Mouse (Mus musculus) cerebellum, adult 8-10 months (tissue): ENCODE measurements at regions not wholly inside any gene's neighbourhood (a gene's known extent, or its start where the extent isn't known, plus 50 kb on each side); places are given as distances from the start of the nearest gene placed in this dataset.

ENCODE experiments used
- DNase-seq: peaks from one replicate; pipeline ENCODE4 v3.0.0; 2022

DNA sequence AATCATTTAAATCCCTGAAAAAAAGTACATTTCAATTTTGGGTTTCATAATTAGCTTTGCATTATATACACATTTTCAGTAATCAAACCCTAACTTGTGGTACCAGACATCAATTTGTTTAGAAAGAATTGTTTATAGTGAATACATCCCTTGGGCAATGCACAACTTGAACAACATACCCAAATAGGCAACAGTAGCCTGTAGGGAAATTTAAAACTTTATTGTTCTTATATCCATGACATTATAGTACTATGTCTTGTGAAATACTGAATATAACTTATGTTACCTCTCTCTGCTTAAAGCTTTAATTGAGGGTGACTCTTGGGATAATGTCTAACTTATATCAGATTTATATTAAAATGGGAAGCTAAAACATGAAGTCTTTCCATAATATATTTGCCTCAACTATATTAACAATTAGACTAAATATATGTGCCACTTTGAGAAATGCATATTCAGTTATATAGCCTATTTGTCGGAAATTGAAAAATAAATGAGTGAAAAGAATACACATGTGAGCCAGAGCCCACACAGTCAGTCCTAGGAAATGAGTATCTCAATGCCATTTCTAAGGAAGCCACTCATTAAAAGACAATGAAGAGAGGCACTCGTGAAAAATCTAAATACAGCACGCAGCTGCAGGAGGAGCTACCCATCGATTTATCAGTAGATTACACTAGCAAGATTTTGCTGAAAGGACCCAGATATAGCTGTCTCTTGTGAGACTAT is 458.1 kb upstream of the Slitrk6 start:
- DNase-seq = no peak

DNA sequence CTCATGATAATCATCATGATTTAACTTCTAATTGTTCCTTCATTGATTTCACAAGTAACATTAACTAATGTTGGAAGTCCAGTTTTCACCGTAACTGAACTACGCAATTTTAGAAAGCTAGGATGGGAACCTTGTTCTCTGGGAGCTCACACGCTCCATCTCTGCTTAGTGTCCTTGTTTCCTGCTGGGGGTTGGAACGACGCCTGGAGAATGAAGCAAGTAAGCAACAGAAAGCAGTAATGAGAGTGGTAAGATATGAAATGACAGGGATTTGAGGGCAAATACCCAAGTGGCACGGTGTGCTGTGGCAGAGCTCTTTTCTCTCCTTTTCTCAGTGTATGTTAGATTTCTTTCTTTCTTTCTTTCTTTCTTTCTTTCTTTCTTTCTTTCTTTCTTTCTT is 448.0 kb upstream of the Slitrk5 start:
- no peak for DNase-seq

DNA sequence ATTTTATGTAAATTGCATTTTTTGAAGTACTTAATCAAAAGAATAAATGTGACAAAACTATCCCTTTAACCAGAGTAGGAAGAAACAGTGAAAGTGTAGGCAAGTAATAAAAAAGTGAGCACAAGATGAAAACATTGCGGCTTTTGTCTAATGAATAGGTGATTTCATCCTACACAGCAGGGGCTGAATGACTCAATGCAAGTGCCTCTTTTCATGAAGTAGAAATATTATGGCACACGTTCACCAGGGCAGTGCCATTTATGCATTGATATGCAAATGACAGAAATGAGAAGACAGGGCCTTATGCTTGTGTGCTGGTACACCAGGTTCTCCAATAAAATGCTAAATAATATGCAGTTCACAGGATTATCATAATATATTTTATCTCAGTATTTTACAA is 435.8 kb upstream of the Slitrk5 start:
- no peak for DNase-seq

DNA sequence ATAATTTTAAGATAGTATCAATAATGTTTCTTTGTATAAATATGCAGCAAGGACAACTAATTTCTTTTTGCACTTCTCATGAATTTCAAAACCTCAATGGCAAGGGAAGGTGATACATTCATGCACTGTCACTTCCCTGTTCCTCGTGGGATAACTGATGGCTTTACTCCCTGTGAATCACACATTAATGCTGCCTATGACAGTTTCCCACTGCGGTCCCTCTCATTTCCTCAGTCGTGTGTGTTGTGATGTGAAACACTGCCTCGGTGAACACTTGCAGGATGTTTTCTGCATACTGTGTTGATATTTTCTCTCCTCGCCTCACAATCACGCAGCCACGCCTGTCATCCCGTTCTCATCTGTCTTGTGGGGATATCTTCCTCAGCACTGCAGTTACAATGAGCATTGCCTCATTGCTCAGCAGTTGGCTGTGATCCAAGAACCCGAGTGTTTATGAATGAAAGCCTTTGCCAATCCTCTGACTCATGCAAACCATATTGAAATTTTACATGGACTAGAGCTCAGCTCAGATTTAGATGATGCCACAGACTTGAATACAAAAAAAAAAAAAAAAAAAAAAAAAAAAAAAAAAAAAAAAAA is 425.4 kb upstream of the Slitrk5 start:
- DNase-seq = peak; percentile 8

DNA sequence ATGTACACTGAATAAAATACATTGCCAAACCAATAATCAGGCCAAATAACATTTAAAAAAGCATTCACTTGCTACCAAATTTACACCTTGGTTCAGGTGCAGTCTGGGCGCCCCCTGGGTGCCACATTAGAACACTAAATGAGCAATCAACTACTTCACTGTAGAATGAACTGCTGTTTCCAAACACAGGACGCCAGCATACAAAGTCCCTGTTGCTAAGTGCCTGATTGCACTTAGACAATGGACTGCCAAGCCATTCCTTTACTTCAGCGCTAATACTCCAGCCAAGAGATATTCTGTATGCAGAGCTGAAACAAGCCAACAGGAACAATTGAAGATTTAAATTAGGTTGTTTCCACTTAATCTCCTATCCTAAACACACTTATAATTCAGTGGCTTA is 421.7 kb upstream of the Slitrk5 start:
- no peak for DNase-seq

DNA sequence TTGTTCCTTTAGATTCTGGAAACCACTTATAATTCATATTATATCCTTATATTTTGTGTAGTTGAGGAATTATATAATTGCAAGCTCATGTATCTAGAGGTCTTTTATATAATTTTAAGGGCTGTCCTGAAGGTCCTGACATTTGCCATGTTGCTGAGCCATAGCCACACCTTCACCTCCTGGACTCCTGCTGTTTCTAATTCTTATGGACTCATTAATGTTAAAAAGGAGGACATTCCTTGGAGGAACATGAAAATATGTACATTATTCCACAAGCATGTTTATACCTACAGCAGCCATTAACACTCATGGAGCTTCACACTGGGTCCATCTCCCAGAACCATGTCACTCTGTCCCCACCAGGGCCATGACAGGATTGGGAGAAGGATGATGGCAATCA is 413.2 kb upstream of the Slitrk5 start:
- no peak for DNase-seq

DNA sequence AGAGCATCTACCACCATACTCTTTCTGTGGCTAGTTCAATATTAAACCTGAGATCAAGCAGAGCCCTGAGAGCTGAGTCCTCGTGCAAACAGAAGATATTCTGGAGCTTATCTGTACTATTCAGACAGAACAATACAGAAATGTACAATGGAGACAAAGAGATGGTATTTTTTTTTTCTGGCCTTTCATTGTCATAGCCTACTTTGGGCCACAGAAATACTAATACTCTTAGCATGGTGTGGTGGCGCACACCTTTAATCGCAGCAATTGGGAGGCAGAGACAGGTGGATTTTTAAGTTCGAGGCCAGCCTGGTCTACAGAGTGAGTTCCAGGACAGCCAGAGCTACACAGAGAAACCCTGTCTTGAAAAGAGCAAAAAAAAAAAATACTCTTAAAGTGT is 404.7 kb upstream of the Slitrk5 start:
- no peak for DNase-seq

DNA sequence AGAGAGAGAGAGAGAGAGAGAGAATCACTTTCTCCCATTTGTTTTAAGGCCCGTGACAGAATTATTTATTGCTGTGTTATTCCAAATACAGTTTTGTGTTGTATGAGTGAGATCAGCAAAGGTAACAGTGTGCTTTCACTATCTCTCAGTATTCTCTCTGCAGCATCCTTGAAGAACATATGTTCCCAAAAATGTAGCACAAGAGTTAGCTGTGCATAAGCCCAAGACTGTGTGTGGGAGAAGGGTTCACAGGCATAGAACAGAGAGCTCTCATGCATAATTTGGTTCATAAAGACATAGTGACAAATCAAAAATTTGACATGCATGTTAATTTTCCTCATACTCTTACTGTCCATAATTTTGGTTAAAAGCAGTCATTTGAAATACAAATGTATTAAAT is 393.5 kb upstream of the Slitrk5 start:
- DNase-seq = no peak

DNA sequence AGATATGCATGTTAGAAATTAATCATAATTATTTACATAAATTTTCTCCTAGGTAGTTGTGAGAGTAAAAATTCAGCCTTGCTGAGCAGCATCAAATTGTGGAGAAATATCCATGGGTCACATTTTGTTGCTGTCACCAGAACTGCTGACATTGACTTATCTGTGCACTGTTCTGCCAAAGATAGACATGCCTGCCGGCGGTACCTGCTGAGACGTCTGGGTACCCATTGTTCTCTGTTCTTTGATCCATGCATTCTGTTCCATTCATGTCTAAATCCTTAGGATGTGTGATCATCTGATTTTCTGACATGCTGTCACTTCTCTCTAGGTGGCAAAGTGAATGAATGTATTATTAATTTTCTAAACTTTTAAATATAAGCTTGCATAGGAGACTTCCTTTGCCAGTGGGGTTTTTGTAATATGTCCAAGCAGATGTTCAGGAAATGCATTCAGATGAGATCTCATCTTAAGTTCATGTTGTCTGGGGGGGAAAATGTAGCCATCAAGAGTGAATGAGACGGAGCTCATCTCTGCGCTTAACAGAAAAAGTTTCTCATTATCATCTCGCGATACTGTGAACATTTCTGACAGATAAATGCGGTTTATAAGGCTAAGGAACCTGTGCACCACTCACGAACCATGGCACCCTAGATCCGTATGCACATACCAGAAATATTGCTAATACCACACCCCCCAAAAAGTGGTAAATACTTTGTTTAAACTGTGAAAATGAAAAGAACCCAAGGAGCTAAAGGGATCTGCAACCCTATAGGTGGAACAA is 391.0 kb upstream of the Slitrk5 start:
- no peak for DNase-seq

DNA sequence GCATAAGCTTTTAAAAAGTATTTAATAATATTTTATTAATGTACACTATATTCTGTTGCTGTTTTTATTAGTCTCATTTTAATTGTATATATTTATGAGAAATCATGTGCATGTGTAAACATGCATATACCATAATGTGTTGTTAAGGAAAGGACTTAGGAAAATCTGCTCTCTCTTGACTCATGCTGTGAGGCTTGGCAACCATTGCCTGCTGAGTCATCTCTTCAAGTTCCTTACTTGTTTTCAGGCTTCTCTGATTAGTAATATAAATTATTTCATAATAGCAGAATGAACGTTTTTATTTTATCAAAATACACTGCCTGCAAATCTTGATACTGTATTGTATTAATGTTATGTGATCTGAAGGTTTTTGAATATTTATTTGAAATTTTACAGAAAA is 388.9 kb upstream of the Slitrk5 start:
- no peak for DNase-seq

DNA sequence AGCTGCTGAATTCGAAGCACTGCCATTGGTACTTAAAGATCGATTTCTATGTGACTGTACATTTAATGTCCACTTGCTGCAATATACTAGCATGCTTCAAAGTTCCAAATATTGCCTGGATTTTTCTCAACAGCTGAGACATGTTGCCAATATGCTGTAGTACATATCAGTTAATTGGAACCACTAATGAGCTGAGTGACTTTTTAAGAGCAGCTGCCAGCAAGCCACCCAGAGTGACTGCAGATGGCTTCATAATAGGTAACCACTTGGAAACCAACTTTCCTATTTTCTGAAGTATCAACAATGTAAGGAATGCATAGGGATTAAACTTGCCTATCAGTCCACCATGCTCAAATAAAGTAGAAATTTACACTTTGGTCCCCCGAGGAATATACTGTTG is 379.4 kb upstream of the Slitrk5 start:
- DNase-seq = no peak

DNA sequence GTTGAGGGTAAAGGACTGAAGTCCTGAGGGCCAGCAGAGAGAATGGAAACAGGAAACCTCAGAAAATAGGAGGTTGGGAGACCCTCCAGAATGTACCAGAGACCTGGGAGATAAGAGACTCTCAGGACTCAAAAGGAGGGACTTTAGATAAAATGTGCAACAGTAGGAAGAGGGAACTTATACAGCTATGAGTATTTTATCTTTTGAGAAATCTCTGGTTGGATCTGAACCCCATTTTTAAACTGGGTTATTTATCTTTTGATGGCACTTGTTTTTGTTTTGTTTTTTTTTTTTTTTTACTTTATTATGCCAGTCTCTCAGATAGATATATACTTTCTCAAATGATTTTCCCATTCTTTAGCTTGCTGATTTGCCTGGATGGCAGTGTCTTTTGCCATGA is 377.1 kb upstream of the Slitrk5 start:
- no peak for DNase-seq

DNA sequence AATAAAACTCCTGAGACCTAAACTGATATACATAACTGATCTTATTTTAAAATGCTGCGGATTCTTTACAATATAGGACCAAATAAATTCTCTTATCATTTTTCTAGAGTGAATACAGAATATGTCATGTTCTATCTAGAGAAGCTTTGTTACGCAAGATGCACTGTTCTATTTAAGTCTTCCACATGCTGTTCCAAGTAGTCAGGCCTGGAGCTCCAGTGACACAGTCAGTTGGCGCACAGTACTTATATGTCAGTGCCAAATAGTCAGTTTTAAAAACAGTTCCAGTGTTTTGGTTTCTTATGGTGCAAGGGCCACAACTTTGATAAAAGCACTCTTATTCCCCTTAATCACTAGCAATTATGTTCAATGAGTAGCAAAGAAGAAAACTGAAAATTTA is 344.3 kb upstream of the Slitrk5 start:
- DNase-seq = no peak

DNA sequence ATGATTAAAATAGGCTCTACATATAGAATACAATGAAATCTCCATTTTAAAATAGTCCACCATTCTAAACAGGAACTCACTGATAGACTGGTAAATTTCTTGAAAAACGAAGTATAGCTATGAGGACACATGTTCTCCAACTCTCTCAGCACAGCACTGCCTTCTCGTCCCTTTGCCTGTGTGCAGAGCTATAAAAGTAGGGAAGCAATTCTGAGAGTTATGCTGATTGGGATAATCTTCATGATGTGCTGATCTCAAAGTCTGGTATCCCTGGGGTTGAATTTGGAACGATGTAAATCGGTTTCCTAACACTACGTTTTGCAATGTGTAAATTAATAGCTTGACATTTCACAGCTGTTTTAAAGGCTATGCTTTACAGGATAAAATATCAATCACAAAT is 321.4 kb upstream of the Slitrk5 start:
- DNase-seq = no peak

DNA sequence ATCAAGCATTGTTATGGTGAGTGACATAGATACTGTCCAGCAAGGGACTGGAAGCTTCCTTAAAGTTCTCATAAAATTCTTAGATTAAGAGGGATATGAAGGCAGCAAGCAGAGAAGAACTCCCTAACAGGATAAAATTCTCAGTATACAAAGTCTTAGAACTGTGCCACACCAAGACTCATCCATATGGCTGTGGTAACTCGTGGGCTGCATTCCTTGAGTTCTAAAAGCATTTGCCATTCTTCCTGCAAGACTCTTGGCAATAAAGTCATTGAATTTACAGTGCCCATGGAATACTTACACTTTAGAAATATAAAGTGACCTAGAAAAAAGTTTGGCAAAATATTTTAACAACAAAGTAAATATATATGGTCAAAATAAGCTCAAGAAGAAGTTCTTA is 278.1 kb upstream of the Slitrk5 start:
- no peak for DNase-seq

DNA sequence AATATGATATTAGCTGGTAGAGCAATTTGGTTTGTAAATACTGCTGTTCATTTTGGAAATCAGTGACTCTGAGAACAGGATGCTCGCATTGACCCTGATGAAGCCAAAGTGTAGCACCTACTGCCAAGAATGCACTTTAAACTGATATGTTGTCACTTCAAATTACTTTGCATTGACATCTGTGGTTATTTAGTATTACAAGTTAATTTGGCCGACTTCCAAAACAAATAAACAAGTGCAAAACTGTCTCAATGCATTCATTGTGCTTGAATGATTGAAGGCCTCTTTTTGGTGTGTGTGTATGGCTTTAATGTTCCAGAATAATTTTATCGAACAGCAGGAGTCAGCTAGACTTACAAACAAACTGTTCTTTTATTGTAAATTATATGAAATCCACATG is 274.1 kb upstream of the Slitrk5 start:
- DNase-seq = no peak

DNA sequence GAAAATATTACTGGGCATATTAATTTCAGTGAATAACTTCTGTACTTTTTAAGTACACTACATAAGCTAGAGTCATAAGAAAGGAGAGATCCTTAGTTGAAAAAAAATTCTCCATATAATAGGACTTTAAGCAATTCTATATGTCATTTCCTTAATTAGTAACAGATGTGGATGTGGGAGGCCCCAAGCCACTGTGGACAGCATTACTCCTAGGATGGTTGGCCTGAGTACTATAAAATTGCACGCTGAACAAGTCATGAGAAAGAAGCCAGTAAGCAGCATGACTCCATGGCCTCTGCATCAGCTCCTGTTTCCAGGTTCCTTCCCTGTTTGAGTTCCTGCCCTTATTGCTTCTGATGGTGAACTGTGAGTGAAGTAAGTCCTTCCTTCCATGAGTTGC is 272.4 kb upstream of the Slitrk5 start:
- no peak for DNase-seq

DNA sequence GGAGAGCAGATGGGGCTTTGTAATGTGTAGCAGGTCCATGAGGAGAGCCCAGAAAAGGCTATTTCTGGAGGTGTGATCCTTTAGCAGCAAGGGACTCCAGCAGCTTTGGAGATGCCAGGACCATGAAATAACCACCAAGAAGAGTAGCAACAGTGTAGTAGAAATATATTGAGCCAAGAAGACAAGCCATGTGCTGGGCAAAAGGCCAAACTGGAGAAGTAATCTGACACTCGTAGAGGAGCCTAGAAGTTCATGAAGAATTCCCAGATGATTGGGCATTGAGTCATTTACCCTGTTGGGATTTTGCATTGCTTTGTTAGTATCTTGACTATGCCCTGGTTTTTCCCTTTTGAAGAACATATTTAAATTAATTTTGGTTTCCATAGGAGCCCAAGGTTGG is 271.3 kb upstream of the Slitrk5 start:
- DNase-seq = no peak

DNA sequence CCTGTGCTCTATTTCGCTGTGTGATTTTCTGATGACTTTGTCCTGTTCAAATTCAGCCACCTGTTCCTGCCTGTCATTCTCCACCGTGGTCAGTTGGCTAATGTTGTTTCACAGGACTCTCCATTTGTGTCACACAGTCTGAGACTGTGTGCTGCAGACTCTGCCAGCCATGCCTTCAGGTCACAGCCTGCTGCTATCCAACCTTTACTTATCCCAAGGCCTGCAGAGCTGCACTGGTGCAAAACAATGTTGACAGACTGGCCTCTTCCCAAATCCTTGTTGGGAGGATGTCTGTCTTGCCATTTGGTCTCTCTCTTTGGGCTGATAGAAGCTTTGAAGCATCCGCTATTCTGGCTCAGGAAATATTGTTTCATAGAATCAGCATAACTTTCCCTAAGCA is 261.4 kb upstream of the Slitrk5 start:
- DNase-seq = no peak

DNA sequence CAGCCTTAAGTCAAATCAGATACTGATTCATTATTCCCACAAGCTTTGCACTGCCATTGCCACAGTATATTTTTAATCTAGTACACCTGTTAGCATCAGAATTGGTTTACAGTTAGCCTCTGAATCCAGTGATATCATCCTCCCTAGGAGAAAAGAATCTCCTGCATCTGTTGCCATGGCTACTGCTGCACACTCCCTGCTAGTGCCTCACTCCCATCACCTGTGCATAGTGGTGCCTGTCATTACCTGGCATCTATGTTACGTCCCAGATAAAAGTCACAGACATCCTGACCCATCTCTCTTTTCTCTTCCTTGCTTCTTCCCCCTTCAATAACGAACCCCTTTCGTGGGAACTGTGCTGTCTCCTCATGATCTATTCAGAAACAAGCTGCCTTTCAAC is 256.4 kb upstream of the Slitrk5 start:
- no peak for DNase-seq

DNA sequence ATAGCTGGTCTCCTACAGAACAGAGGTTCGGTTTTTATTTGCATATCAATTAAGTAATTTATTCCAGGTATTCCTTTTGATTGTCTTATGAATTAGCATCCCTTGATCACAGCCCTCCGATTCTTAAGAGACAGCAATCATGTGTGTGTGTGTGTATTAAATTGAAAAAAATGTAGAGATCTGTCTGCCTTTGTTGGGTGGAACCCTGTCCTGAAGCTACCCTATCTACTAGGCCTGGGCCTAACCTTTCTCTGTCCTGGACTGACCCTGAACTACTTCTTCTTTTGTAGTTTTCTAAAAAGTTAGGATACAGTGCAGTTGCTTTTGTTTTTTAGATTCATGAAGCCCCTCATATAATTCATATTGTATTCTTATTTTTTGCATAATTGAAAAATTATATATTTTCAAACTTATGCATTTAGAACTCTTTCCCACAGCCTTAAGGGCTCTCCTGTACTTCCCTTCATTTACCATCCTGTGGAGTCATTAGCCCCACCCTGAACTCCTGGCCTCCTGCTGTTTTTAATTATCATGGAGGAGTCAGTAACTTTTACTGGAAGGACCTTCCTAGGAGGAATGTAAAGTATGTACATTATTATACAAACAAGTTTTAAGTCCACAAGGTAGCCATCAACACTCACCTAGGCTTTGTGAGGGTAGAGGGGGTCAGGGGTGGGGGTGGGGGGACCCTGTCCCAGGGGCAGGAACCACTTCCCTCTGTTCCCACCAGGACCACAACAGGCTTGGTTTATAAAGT is 245.6 kb upstream of the Slitrk5 start:
- DNase-seq = no peak
